Mouse (Mus musculus): ENCODE data around the gene Ephb1.

Gene Ephb1

GRCm38 (mm10) chr9:102155876-102156275 is 198.6 kb downstream of the Ephb1 start:
- no peak for DNase-seq (ENCODE audit: low spot score)

- no peak for DNase-seq (ENCODE audit: low spot score)
Observed at GRCm38 (mm10) chr9:102139181-102139580, 215.3 kb downstream of the Ephb1 start.

- DNase-seq (ENCODE audit: low spot score) = no peak
Observed at GRCm38 (mm10) chr9:102138671-102139070, 215.8 kb downstream of the Ephb1 start.

GRCm38 (mm10) chr9:102138187-102138586 is 216.3 kb downstream of the Ephb1 start:
- DNase-seq (ENCODE audit: low spot score) = no peak

- no peak for DNase-seq (ENCODE audit: low spot score)
Observed at GRCm38 (mm10) chr9:102130506-102130905, 224.0 kb downstream of the Ephb1 start.

- no peak for DNase-seq (ENCODE audit: low spot score)
Observed at GRCm38 (mm10) chr9:102126510-102126909, 228.0 kb downstream of the Ephb1 start.

GRCm38 (mm10) chr9:102122880-102123453 is 231.5 kb downstream of the Ephb1 start:
- no peak for DNase-seq (ENCODE audit: low spot score)

GRCm38 (mm10) chr9:102119422-102119821 is 235.1 kb downstream of the Ephb1 start:
- no peak for DNase-seq (ENCODE audit: low spot score)

GRCm38 (mm10) chr9:102115326-102115725 is 239.2 kb downstream of the Ephb1 start:
- no peak for DNase-seq (ENCODE audit: low spot score)

- no peak for DNase-seq (ENCODE audit: low spot score)
Observed at GRCm38 (mm10) chr9:102111471-102111870, 243.0 kb downstream of the Ephb1 start.

- no peak for DNase-seq (ENCODE audit: low spot score)
Observed at GRCm38 (mm10) chr9:102107978-102108377, 246.5 kb downstream of the Ephb1 start.

- no peak for DNase-seq (ENCODE audit: low spot score)
Observed at GRCm38 (mm10) chr9:102107213-102107612, 247.3 kb downstream of the Ephb1 start.

GRCm38 (mm10) chr9:102096825-102097224 is 257.7 kb downstream of the Ephb1 start:
- DNase-seq (ENCODE audit: low spot score) = no peak

GRCm38 (mm10) chr9:102088598-102088997 is 265.9 kb downstream of the Ephb1 start:
- no peak for DNase-seq (ENCODE audit: low spot score)

GRCm38 (mm10) chr9:102086053-102086706 is 268.3 kb downstream of the Ephb1 start:
- no peak for DNase-seq (ENCODE audit: low spot score)

GRCm38 (mm10) chr9:102085477-102085876 is 269.0 kb downstream of the Ephb1 start:
- DNase-seq (ENCODE audit: low spot score) = no peak

- DNase-seq (ENCODE audit: low spot score) = no peak
Observed at GRCm38 (mm10) chr9:102080934-102081333, 273.6 kb downstream of the Ephb1 start.

- no peak for DNase-seq (ENCODE audit: low spot score)
Observed at GRCm38 (mm10) chr9:102079151-102079550, 275.3 kb downstream of the Ephb1 start.

- no peak for DNase-seq (ENCODE audit: low spot score)
Observed at GRCm38 (mm10) chr9:102078238-102078637, 276.3 kb downstream of the Ephb1 start.

- DNase-seq (ENCODE audit: low spot score) = no peak
Observed at GRCm38 (mm10) chr9:102075539-102075938, 279.0 kb downstream of the Ephb1 start.

GRCm38 (mm10) chr9:102073404-102073803 is 281.1 kb downstream of the Ephb1 start:
- no peak for DNase-seq (ENCODE audit: low spot score)

- DNase-seq (ENCODE audit: low spot score) = no peak
Observed at GRCm38 (mm10) chr9:102069151-102069882, 285.2 kb downstream of the Ephb1 start.

- DNase-seq (ENCODE audit: low spot score) = no peak
Observed at GRCm38 (mm10) chr9:102066601-102067000, 287.9 kb downstream of the Ephb1 start.

Measured in testis, postnatal 14 days (tissue).